Mouse (Mus musculus) MN1 (cell line): Measurements from ENCODE around the gene Smyd4.
"Not testable (repeated sequence)": the region's sequence is repeated elsewhere in the genome, so short reads cannot be mapped to it uniquely, and the experiment has no call there.

Source experiments
- DNase-seq: peaks from one replicate; pipeline ENCODE4 v3.0.0-alpha.2; 2016; ENCODE audit warnings: low spot score

The Smyd4 gene

GRCm38 (mm10) chr11:75346556-75347187 lies 1.6 kb upstream of the Smyd4 start:
- no peak for DNase-seq

- DNase-seq = no peak
Measured at GRCm38 (mm10) chr11:75347188-75347585, 1.0 kb upstream of the Smyd4 start.

- DNase-seq = no peak
Measured at GRCm38 (mm10) chr11:75347596-75347995, 637 bp upstream of the Smyd4 start.

- DNase-seq = no peak
Measured at GRCm38 (mm10) chr11:75348890-75349261, 643 bp downstream of the Smyd4 start.

GRCm38 (mm10) chr11:75351225-75351624 lies 3.0 kb downstream of the Smyd4 start:
- no peak for DNase-seq

GRCm38 (mm10) chr11:75355475-75355874 lies 7.2 kb downstream of the Smyd4 start:
- no peak for DNase-seq

- DNase-seq = no peak
Measured at GRCm38 (mm10) chr11:75377125-75377524, 28.9 kb downstream of the Smyd4 start.

GRCm38 (mm10) chr11:75378786-75379185 lies 30.6 kb downstream of the Smyd4 start:
- not testable (repeated sequence) for DNase-seq

- not testable (repeated sequence) for DNase-seq
Measured at GRCm38 (mm10) chr11:75383529-75383928, 35.3 kb downstream of the Smyd4 start.

- no peak for DNase-seq
Measured at GRCm38 (mm10) chr11:75395611-75396010, 47.4 kb downstream of the Smyd4 start.

- DNase-seq = no peak
Measured at GRCm38 (mm10) chr11:75397452-75397851, 49.2 kb downstream of the Smyd4 start.

- DNase-seq = peak; percentile 69
Measured at GRCm38 (mm10) chr11:75399411-75399841, 51.2 kb downstream of the Smyd4 start.

GRCm38 (mm10) chr11:75400099-75400498 lies 51.9 kb downstream of the Smyd4 start:
- no peak for DNase-seq

- DNase-seq = peak; percentile 70
Measured at GRCm38 (mm10) chr11:75402271-75402690, 54.0 kb downstream of the Smyd4 start.

GRCm38 (mm10) chr11:75403301-75404052 lies 55.2 kb downstream of the Smyd4 start:
- no peak for DNase-seq

- no peak for DNase-seq
Measured at GRCm38 (mm10) chr11:75404801-75405200, 56.6 kb downstream of the Smyd4 start.

- DNase-seq = no peak
Measured at GRCm38 (mm10) chr11:75406104-75406503, 57.9 kb downstream of the Smyd4 start.

GRCm38 (mm10) chr11:75406865-75407264 lies 58.6 kb downstream of the Smyd4 start:
- DNase-seq = no peak

GRCm38 (mm10) chr11:75409679-75410575 lies 61.7 kb downstream of the Smyd4 start:
- DNase-seq = no peak

GRCm38 (mm10) chr11:75410591-75410990 lies 62.4 kb downstream of the Smyd4 start:
- no peak for DNase-seq

- no peak for DNase-seq
Measured at GRCm38 (mm10) chr11:75415096-75415495, 66.9 kb downstream of the Smyd4 start.

GRCm38 (mm10) chr11:75415994-75416393 lies 67.8 kb downstream of the Smyd4 start:
- no peak for DNase-seq

- no peak for DNase-seq
Measured at GRCm38 (mm10) chr11:75420037-75420436, 71.8 kb downstream of the Smyd4 start.
